Mouse (Mus musculus) yolk sac, embryonic 10.5 days (tissue): ENCODE measurements around the gene Slc9a6.

Experiments used
- DNase-seq: peaks from one replicate; pipeline ENCODE4 v3.0.0-alpha.2; 2017; ENCODE audit warnings: low spot score

Gene Slc9a6

GRCm38 (mm10) chrX:56609623-56610317 is at the start of gene Slc9a6:
Gene Slc9a6 (plus strand): TSS chrX:56609757.
- peak; percentile 74 for DNase-seq

- DNase-seq: no peak
These were observed 37.1 kb upstream of the Slc9a6 start for GRCm38 (mm10) chrX:56572465-56572864.

- DNase-seq: no peak
These were observed 31.4 kb upstream of the Slc9a6 start for GRCm38 (mm10) chrX:56578200-56578599.

GRCm38 (mm10) chrX:56597219-56597886 is 12.2 kb upstream of the Slc9a6 start:
- no peak for DNase-seq

- DNase-seq: peak; percentile 94
These were observed 11.5 kb upstream of the Slc9a6 start, which contains the start of gene Mmgt1 for GRCm38 (mm10) chrX:56597887-56598640. Gene Mmgt1 (minus strand): TSS chrX:56598069.

- DNase-seq: no peak
These were observed 3.0 kb upstream of the Slc9a6 start for GRCm38 (mm10) chrX:56606536-56606935.

- DNase-seq: peak; percentile 48
These were observed 2.4 kb upstream of the Slc9a6 start for GRCm38 (mm10) chrX:56607032-56607710.

GRCm38 (mm10) chrX:56609285-56609622 is 303 bp upstream of the Slc9a6 start:
- no peak for DNase-seq

GRCm38 (mm10) chrX:56610318-56610694 is 749 bp downstream of the Slc9a6 start:
- no peak for DNase-seq

GRCm38 (mm10) chrX:56615236-56615635 is 5.7 kb downstream of the Slc9a6 start:
- no peak for DNase-seq

- no peak for DNase-seq
These were observed 26.6 kb downstream of the Slc9a6 start for GRCm38 (mm10) chrX:56636185-56636584.

- no peak for DNase-seq
These were observed 30.5 kb downstream of the Slc9a6 start for GRCm38 (mm10) chrX:56640066-56640465.

GRCm38 (mm10) chrX:56649549-56650354 is 40.2 kb downstream of the Slc9a6 start:
- DNase-seq: no peak

- DNase-seq: no peak
These were observed 40.7 kb downstream of the Slc9a6 start for GRCm38 (mm10) chrX:56650355-56650652.

- DNase-seq: no peak
These were observed 41.3 kb downstream of the Slc9a6 start for GRCm38 (mm10) chrX:56650885-56651284.

GRCm38 (mm10) chrX:56651738-56652137 is 42.2 kb downstream of the Slc9a6 start:
- DNase-seq: no peak

- no peak for DNase-seq
These were observed 46.1 kb downstream of the Slc9a6 start for GRCm38 (mm10) chrX:56655686-56656085.

GRCm38 (mm10) chrX:56659286-56659685 is 49.7 kb downstream of the Slc9a6 start:
- DNase-seq: no peak

- no peak for DNase-seq
These were observed 51.6 kb downstream of the Slc9a6 start for GRCm38 (mm10) chrX:56661143-56661542.

- no peak for DNase-seq
These were observed 52.8 kb downstream of the Slc9a6 start for GRCm38 (mm10) chrX:56662316-56662715.

GRCm38 (mm10) chrX:56663377-56663776 is 53.8 kb downstream of the Slc9a6 start:
- no peak for DNase-seq
